Mouse (Mus musculus) erythroblast, embryonic 14.5 days (primary cell): ENCODE data around the gene Pin4.

ENCODE experiments used
- GATA1 ChIP-seq: IDR thresholded peaks from 2 replicates; pipeline ENCODE4 v1.6.1; 2012; ENCODE audit warnings: low read length, inconsistent platforms, mixed read lengths
- TAL1 ChIP-seq: IDR thresholded peaks from 3 replicates; pipeline ENCODE4 v1.6.1; 2012; ENCODE audit warnings: low read length, inconsistent platforms, mixed read lengths

DNA sequence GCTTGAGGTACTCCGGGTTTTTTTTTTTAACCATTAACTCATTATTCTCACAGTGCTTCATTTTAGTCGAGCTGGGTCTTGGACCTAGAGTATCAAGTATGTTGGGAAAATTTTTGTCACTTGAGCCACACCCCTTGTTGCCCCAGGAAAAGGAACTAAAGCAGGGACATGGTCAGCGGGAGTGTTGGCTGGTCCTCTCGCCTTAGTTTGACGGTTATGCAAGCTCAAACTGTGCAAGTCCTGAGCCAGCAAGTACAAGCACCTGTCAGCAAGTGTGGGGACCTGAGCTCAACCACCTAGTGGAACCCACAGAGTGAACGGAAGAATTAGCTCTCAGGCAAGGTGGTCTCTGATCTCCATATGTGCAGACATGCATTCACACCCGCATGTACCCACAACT is 17.4 kb upstream of the Pin4 start:
- TF ChIP-seq TAL1 (no peak), GATA1 (no peak)
